Mouse (Mus musculus) CD4-positive, CD25-positive, alpha-beta regulatory T cell, adult 2 months (primary cell): ENCODE data around the gene Tcp1.

Experiments used
- DNase-seq: peaks from one replicate; pipeline ENCODE4 v3.0.0-alpha.2; 2012; ENCODE audit warnings: low read depth, low spot score

Gene Tcp1

DNA sequence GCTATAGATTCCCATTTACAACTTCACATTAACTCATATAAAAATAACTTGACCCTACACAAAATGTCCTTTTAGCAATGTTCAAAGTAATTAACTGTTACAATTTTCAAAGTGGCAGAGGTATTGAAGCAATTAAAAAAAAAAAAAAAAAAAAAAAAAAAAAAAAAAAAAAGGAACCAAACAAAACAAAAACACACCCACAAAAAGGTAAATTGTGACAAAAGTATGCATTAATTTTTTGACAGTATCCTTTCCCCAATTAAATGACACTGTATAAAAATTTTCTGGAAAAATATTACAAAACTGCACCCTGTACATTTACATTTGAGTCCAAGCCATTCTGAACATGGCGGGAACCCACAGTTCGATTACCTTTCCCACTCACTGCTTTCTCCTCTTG, 51.7 kb downstream of the Tcp1 start:
- no peak for DNase-seq

DNA sequence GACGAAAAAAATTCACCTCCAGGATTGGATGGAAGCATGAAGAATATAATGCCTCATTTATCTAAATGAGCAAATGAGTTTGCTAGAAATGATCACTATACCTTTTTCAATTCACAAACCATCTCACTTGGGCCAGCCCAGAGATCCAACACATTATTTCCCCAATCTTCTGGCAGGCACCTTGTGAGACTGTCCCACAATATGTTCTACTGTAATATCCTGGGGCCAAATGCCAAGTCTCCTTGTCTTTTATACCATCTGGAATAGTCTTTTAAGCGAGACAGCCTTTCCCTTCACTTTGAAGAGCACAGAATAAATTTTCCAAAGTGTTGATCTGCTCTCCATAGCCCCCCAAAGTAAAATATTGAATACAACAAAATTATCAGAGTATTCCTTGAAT, 58.4 kb downstream of the Tcp1 start:
- DNase-seq: no peak
